Mouse (Mus musculus) stomach, embryonic 14.5 days (tissue): ENCODE results near the gene Anln. TPM values are rescaled to one million over a fixed set of nuclear protein-coding genes. Genes with fewer than 3 reads are reported as not detected.

ENCODE experiments used
- ATAC-seq: fragments of 200-750 bp; cut with Nextera tagmentation; 2 replicates; pipeline ENCODE4 v1.8.0; 2017; ENCODE audit warnings: low read depth, moderate TSS enrichment; ENCODE audit not compliant: insufficient number of reproducible peaks, insufficient read depth, low FRiP score
- H3K27ac ChIP-seq: fragments of 300-500 bp; sonication (generic); 2 replicates; pipeline ENCODE4 v1.5.1; 2014; ENCODE audit warnings: mild to moderate bottlenecking, low read length, moderate library complexity, mixed read lengths
- H3K27me3 ChIP-seq: fragments of 300-500 bp; sonication (generic); 2 replicates; pipeline ENCODE4 v1.6.1; 2014; ENCODE audit warnings: low read length, control low read depth, mixed read lengths; ENCODE audit not compliant: control insufficient read depth, insufficient read depth
- H3K36me3 ChIP-seq: fragments of 300-500 bp; sonication (generic); 2 replicates; pipeline ENCODE4 v1.6.1; 2014; ENCODE audit warnings: mild to moderate bottlenecking, control low read depth, low read length, moderate library complexity, mixed read lengths; ENCODE audit not compliant: control insufficient read depth, insufficient read depth
- H3K4me1 ChIP-seq: fragments of 300-500 bp; sonication (generic); 2 replicates; pipeline ENCODE4 v1.6.1; 2014; ENCODE audit warnings: low read length, control low read depth, mixed read lengths; ENCODE audit not compliant: control insufficient read depth, insufficient read depth
- H3K4me2 ChIP-seq: fragments of 300-500 bp; sonication (generic); replicated peaks from 2 replicates; pipeline ENCODE4 v1.6.1; 2014; ENCODE audit warnings: low read depth, low read length, control low read depth
- H3K4me3 ChIP-seq: fragments of 300-500 bp; sonication (generic); 2 replicates; pipeline ENCODE4 v1.5.1; 2014; ENCODE audit warnings: low read depth, low read length, control low read depth
- H3K9ac ChIP-seq: fragments of 300-500 bp; sonication (generic); replicated peaks from 2 replicates; pipeline ENCODE4 v1.6.1; 2014; ENCODE audit warnings: low read depth, mild to moderate bottlenecking, control low read depth, low read length, moderate library complexity, mixed read lengths
- H3K9me3 ChIP-seq: fragments of 300-500 bp; sonication (generic); 2 replicates; pipeline ENCODE4 v1.6.1; 2016; ENCODE audit warnings: low read depth, low read length, control low read depth; ENCODE audit not compliant: control insufficient read depth
- WGBS: fragments of 180-500 bp; shearing (Covaris S2); extraction: QIAGEN DNeasy Blood & Tissue Kit; methylation state at CpG from one replicate; pipeline ENCODE4 v1.1.7; 2014; 5-methylcytosine and 5-hydroxymethylcytosine counted together
- polyA plus RNA-seq: library from polyadenylated mRNA; unstranded; fragments of >200 nt; fragmentation: Nextera tagmentation; extraction: Ambion mirVana; gene quantifications from 2 replicates; pipeline ENCODE4 v1.2.1, GENCODE M21; 2014

The Anln gene
- polyA plus RNA-seq, 1 experiment from 2014 or later, result 64.0 TPM

- 87% methylated on average over 2 of the region's 2 CpGs for WGBS
- H3K4me2 ChIP-seq, result no peak overlapping the region
- no peak for ATAC-seq
- H3K9me3 ChIP-seq, result no peaks in the 10 kb centered on the region
- no peak overlapping the region for H3K4me3 ChIP-seq
- H3K4me1 ChIP-seq, result no peaks in the 10 kb centered on the region
- no peaks in the 10 kb centered on the region for H3K27me3 ChIP-seq
- H3K27ac ChIP-seq, result no peak overlapping the region
- H3K36me3 ChIP-seq, result peaks cover 65% of the 10 kb centered on the region
- no peak overlapping the region for H3K9ac ChIP-seq
These were observed 22.8 kb downstream of the Anln start for GRCm38 (mm10) chr9:22366221-22366620.

DNA sequence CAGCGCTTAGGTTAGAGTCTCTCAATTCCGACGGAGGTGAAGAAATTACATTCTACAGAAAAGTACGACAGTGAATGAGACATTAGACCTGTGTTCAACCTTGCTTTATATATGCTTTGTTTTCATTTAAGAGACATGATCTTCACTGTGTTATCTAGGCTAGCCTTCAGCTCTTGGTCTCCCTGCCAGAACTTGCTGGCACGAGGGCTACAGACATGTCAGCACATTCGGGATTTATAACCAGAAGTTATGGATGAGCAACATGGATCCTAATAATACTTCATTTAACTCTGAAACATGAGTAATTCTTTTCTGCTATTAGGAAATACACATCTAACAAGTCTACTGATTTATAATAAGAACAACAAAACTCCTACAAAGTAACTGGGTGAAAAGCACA lies 28.1 kb downstream of the Anln start:
- ATAC-seq, result no peak
- peaks cover 75% of the 10 kb centered on the region for H3K36me3 ChIP-seq
- 90% methylated on average over 6 of the region's 6 CpGs for WGBS

GRCm38 (mm10) chr9:22355919-22356318 lies 33.1 kb downstream of the Anln start:
- Histone ChIP-seq H3K9ac (no peak overlapping the region), H3K4me1 (no peaks in the 10 kb centered on the region), H3K36me3 (peaks cover 64% of the 10 kb centered on the region), H3K27me3 (no peaks in the 10 kb centered on the region), H3K4me3 (no peak overlapping the region), H3K4me2 (no peak overlapping the region), H3K9me3 (no peaks in the 10 kb centered on the region), H3K27ac (no peak overlapping the region)
- no peak for ATAC-seq
- WGBS, result 94% methylated on average over 3 of the region's 3 CpGs

More for the DNA sequence above, 28.1 kb downstream of the Anln start:
- Histone ChIP-seq H3K9ac (no peak overlapping the region), H3K4me3 (no peak overlapping the region), H3K27me3 (no peaks in the 10 kb centered on the region), H3K27ac (no peak overlapping the region), H3K9me3 (no peaks in the 10 kb centered on the region), H3K4me1 (no peaks in the 10 kb centered on the region), H3K4me2 (no peak overlapping the region)

DNA sequence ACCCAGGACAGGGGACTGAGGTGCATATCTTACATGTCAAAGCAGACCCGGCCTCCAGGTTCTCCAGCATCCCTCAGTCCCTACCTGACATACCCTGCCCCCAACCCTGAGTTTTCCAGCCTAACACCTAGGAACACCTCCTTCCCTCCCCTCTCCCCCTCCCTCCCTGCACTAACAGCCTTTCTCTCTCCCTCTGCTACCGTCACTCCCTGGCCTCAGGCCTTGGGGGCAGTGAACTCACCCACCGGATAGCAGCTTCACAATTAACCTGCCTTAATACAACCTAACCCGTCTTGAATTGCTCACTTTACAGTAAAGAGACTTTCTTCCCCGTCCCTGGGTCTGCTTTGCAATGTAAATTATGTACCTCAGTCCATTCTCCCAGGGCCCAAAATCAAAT lies 35.1 kb downstream of the Anln start:
- H3K4me3 ChIP-seq, result no peak overlapping the region
- 84% methylated on average over 5 of the region's 5 CpGs for WGBS
- no peak overlapping the region for H3K9ac ChIP-seq
- H3K4me1 ChIP-seq, result no peaks in the 10 kb centered on the region
- H3K27ac ChIP-seq, result no peak overlapping the region
- H3K27me3 ChIP-seq, result no peaks in the 10 kb centered on the region
- ATAC-seq, result no peak
- no peaks in the 10 kb centered on the region for H3K9me3 ChIP-seq
- H3K4me2 ChIP-seq, result no peak overlapping the region
- H3K36me3 ChIP-seq, result peaks cover 48% of the 10 kb centered on the region

DNA sequence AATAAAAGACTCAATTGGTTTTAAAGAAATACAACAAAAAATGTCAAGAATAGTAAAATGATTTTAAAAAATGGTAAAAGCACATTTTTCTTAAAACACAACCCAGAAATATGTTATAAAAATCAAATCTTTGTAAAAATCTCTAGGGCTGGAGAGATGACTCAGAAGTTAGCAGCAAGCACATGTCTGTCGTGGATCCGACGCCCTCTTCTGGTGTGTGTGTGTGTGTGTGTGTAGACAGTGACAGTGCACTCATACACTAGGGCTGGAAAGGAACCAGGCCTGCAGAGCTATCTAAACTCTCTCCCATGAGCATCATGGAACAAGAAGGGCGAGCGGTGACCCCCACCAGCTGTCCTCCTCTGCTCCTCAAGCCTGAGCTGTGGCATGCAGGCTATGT lies 35.5 kb downstream of the Anln start:
- H3K27ac ChIP-seq, result no peak overlapping the region
- 88% methylated on average over 5 of the region's 5 CpGs for WGBS
- no peak overlapping the region for H3K9ac ChIP-seq
- ATAC-seq, result no peak
- H3K4me3 ChIP-seq, result no peak overlapping the region
- H3K4me1 ChIP-seq, result no peaks in the 10 kb centered on the region
- peaks cover 46% of the 10 kb centered on the region for H3K36me3 ChIP-seq
- no peak overlapping the region for H3K4me2 ChIP-seq
- H3K27me3 ChIP-seq, result no peaks in the 10 kb centered on the region
- no peaks in the 10 kb centered on the region for H3K9me3 ChIP-seq

DNA sequence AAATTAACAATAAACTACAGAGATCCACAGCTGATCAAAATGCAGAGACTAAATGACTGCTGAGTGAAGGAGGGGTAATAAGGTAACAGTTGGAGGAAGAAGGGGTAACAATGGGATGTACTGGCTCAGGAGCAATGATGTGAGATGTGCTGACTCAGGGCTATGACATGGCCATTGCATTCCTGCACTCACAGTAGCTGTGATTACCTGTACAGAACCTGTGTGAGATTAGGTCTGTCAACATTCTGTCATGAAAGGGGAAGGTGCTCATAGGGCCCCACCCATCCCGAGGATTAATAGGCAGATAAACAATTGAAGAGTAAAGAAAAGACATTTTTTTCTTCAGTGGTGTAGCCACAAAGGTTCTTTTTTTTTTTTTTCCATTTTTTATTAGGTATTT lies 48.7 kb downstream of the Anln start:
- ATAC-seq, result no peak
- Histone ChIP-seq H3K9ac (no peak overlapping the region), H3K4me2 (no peak overlapping the region), H3K27ac (no peak overlapping the region), H3K4me3 (no peak overlapping the region), H3K36me3 (peaks cover 41% of the 10 kb centered on the region), H3K4me1 (no peaks in the 10 kb centered on the region), H3K9me3 (no peaks in the 10 kb centered on the region), H3K27me3 (no peaks in the 10 kb centered on the region)
- WGBS, result 81% methylated on average over 1 of the region's 1 CpGs

DNA sequence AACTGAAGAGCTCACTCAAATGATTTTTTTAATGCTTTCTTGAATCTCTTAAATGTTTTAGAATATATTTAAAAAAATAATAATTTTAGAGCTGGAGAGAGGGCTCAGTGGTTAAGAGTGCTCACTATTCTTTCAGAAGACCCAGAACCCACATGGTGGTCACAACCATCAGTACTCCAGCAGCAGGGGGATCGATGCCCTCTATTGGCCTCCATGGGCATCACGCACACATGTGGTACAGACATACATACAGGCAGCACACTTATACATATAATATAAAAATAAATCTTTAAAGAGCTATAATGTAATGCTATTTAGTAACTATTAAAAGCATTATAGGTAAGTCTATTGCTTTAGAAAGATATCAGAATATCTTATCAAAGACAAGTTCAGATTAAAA lies 51.8 kb downstream of the Anln start:
- Histone ChIP-seq H3K36me3 (peaks cover 57% of the 10 kb centered on the region), H3K9ac (no peak overlapping the region)
- whole genome bisulfite sequencing, result 99% methylated on average over 2 of the region's 2 CpGs

DNA sequence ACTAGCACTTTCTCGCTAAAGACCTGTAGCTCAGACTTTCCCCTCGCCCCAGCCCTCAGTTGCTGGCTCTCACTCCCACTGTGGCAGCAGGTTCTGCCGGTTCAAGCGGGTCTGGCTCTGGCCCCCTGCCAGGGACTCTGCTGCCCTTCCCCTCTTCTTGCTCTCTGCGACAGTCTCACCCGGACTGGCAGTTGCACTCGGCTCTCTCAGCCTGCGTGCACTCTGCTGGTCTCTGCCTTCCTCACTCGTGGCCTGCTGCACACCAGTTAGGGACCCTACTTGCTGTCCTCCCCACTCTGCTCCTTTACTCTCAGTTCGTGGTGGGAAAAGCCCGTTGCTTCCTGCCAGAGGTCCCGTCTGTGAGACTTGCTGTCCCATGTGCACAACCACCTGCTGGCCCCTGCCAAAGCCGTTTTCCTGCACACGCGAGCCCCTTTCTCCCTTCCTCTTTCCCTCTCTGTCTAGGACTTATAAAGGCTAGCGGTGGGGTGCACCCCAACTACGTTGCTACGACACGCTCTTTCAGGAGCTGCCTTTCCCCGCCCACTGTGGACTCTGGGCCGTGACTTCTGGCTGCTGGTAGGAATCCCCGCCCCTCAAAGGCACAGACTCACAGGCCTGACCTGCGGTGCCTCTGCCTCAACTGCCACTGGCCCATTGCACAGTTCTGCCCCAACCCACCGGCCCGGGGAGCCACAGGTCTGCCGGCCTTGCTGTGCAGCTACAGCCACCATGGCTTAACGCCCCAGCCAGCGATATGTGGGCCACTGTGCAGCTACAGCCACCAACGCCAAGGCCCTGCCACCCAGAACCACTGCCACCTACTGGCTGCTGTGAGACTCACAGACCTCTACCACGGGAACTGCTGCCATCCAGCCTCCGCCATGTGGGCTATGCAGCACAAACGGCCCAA lies 61.3 kb downstream of the Anln start:
- WGBS, result under 1% methylated on average over 32 of the region's 32 CpGs
- ATAC-seq, result peak; percentile 91

More for the DNA sequence above, 51.8 kb downstream of the Anln start:
- Histone ChIP-seq H3K27me3 (no peaks in the 10 kb centered on the region), H3K4me1 (no peaks in the 10 kb centered on the region), H3K9me3 (no peaks in the 10 kb centered on the region), H3K4me2 (no peak overlapping the region), H3K27ac (no peak overlapping the region), H3K4me3 (no peak overlapping the region)
- no peak for ATAC-seq

More for the DNA sequence above, 61.3 kb downstream of the Anln start:
- no peaks in the 10 kb centered on the region for H3K27me3 ChIP-seq
- H3K36me3 ChIP-seq, result peaks cover 11% of the 10 kb centered on the region
- peak overlapping the region; percentile 62 for H3K27ac ChIP-seq
- peak overlapping the region; percentile 42 for H3K4me3 ChIP-seq
- no peaks in the 10 kb centered on the region; the same call in 1 of the 2 replicates for H3K4me1 ChIP-seq
- peak overlapping the region; percentile 79 for H3K4me2 ChIP-seq
- H3K9me3 ChIP-seq, result no peaks in the 10 kb centered on the region
- no peak overlapping the region; the same call in 1 of the 2 replicates for H3K9ac ChIP-seq
